Mouse (Mus musculus): Measurements from ENCODE around the gene Sspo.

- TF ChIP-seq GATA1 (IDR thresholded peaks at IDR 0.05; ENCODE audit: low read length) (no peak), TAL1 (IDR thresholded peaks at IDR 0.05; ENCODE audit: low read length) (no peak)
Measured at GRCm38 (mm10) chr6:48423336-48423735, 24.7 kb upstream of the Sspo start.
